Comparison of ENCODE assay signal across 9 mouse cellular contexts in the genomic region with DNA sequence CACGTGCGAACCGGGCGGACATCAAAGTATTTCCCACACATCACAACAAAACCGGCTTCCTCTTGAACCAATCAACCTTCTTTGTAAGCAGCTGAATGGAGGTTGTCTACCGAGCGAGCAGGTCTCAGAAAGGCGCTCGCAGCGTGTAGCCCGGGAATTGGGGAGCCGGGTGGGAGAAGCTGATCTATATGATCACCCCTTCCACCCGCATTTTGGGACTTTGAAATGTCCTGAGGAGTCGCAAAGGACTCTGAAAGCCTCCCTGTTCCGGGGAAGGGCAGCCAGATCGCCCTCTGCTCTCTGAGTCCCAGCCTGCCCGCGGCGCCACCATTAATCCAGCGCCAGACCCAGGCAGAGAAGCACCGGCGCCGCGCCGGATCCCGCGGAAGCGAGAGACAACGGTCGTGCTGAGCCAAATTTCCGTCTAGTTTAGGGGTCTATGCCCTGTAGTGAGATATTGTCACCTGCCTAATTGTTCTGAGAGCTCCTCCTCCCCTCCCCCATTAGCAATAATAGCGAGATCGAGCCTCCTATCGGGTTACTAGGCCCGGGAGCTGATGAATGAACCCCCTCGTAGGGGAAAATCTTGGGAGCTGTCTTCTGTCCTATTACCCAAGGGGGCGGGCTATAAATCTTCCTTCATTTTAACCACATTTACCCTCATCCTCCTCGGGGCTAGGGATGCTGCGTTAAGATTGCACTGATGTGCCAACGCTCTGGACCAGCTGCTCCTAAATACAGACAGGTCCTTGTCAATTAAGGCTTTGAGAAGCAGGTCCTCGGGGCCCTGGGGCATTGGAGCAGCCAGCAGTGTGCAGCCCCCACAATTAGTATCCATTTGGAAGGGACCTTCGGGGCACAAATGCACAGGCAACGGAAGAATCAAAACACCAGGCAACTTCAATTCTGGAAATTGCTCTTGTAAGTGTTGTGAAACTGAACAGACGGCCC. TPM values are rescaled to one million over a fixed set of nuclear protein-coding genes. Genes with fewer than 3 reads are reported as not detected.
DNase-seq lines count a peak whose midpoint lies in the region; ATAC-seq and TF ChIP-seq lines count a peak whose summit lies in the region.
"Had no signal": no experiment of that assay in that cellular context is flagged by ENCODE, and none has a peak within 500 bp of the region (broad histone marks: within the 10 kb centered on the region; RNA-seq: fewer than 3 reads in every experiment).

No protein-coding gene starts in this region.

- WGBS in forebrain, embryonic 12.5 days, result 1% methylated on average over 44 of the region's 44 CpGs
- 2% methylated on average over 44 of the region's 44 CpGs for WGBS in kidney, postnatal 0 days
- WGBS in neural tube, embryonic 14.5 days, result under 1% methylated on average over 44 of the region's 44 CpGs

- H3K4me1 ChIP-seq in megakaryocyte, embryonic 14.5 days, result peaks cover 11% of the 10 kb centered on the region
- H3K4me1 ChIP-seq in forebrain, embryonic 12.5 days, result peaks cover 24% of the 10 kb centered on the region
- peaks cover 4% of the 10 kb centered on the region; the same call in 1 of the 2 replicates for H3K4me1 ChIP-seq in kidney, postnatal 0 days (replicated peaks; ENCODE audit: insufficient read depth, low read length)
- peaks cover 5% of the 10 kb centered on the region for H3K4me1 ChIP-seq in neural tube, embryonic 14.5 days (ENCODE audit: control insufficient read depth, insufficient read depth, low read length)

- no peaks in the 10 kb centered on the region for H3K36me3 ChIP-seq in megakaryocyte, embryonic 14.5 days (replicated peaks; ENCODE audit: low read length)
- H3K36me3 ChIP-seq in forebrain, embryonic 12.5 days (replicated peaks), result no peaks in the 10 kb centered on the region
- H3K36me3 ChIP-seq in kidney, postnatal 0 days (ENCODE audit: insufficient read depth, low read length), result no peaks in the 10 kb centered on the region
- H3K36me3 ChIP-seq in neural tube, embryonic 14.5 days (ENCODE audit: control insufficient read depth, insufficient read depth, low read length), result no peaks in the 10 kb centered on the region

- H3K9me3 ChIP-seq in megakaryocyte, embryonic 14.5 days, result peaks cover 33% of the 10 kb centered on the region
- 0 out of 2 replicates have a peak, but pooled peaks cover 10% of the 10 kb centered on the region for H3K9me3 ChIP-seq in forebrain, embryonic 12.5 days
- H3K9me3 ChIP-seq in kidney, postnatal 0 days (replicated peaks; ENCODE audit: low read length), result peaks cover 12% of the 10 kb centered on the region
- no peaks in the 10 kb centered on the region for H3K9me3 ChIP-seq in neural tube, embryonic 14.5 days (ENCODE audit: control insufficient read depth, low read length)

- H3K27me3 ChIP-seq in megakaryocyte, embryonic 14.5 days (replicated peaks), result peaks cover 95% of the 10 kb centered on the region
- peaks cover 93% of the 10 kb centered on the region for H3K27me3 ChIP-seq in forebrain, embryonic 12.5 days
- H3K27me3 ChIP-seq in kidney, postnatal 0 days (ENCODE audit: insufficient read depth, low read length), result peaks cover 96% of the 10 kb centered on the region
- peaks cover 84% of the 10 kb centered on the region for H3K27me3 ChIP-seq in neural tube, embryonic 14.5 days (ENCODE audit: control insufficient read depth, insufficient read depth, low read length)

- TF ChIP-seq CTCF in kidney, postnatal 0 days (IDR thresholded peaks at IDR 0.05; ENCODE audit: low read depth), result no peak

- peak overlapping the region; percentile 82 for H3K4me3 ChIP-seq in megakaryocyte, embryonic 14.5 days (replicated peaks)
- peak overlapping the region; percentile 32 for H3K4me3 ChIP-seq in forebrain, embryonic 12.5 days (replicated peaks)
- H3K4me3 ChIP-seq in kidney, postnatal 0 days (replicated peaks; ENCODE audit: low read depth, low read length), result peak overlapping the region; percentile 28
- H3K4me3 ChIP-seq in neural tube, embryonic 14.5 days (ENCODE audit: low read depth, low read length), result no peak overlapping the region

- no peak for ATAC-seq in megakaryocyte, adult 5-6 weeks (ENCODE audit: poor library complexity, severe bottlenecking)
- ATAC-seq in forebrain, embryonic 12.5 days (ENCODE audit: low FRiP score), result peak; percentile 69; the same call in 1 of the 2 replicates
- ATAC-seq in kidney, postnatal 0 days (replicated peaks; ENCODE audit: low FRiP score, low read depth), result no peak
- peak; percentile 65; the same call in 1 of the 2 replicates for ATAC-seq in neural tube, embryonic 14.5 days (ENCODE audit: low read depth)
- ATAC-seq: Patski had no signal

- peak overlapping the region; percentile 58 for H3K4me2 ChIP-seq in forebrain, embryonic 12.5 days
- peak overlapping the region; percentile 41 for H3K4me2 ChIP-seq in kidney, postnatal 0 days (ENCODE audit: low read length)
- H3K4me2 ChIP-seq in neural tube, embryonic 14.5 days (ENCODE audit: low read depth, low read length), result peak overlapping the region; percentile 27

- 0 out of 2 replicates have a peak overlapping the region, but pooled peaks have one; percentile 33 for H3K9ac ChIP-seq in forebrain, embryonic 12.5 days
- H3K9ac ChIP-seq in kidney, postnatal 0 days (ENCODE audit: low read depth, low read length), result no peak overlapping the region
- H3K9ac ChIP-seq in neural tube, embryonic 14.5 days (replicated peaks; ENCODE audit: low read depth, low read length), result no peak overlapping the region

- DNase-seq in kidney, postnatal 0 days (ENCODE audit: low spot score), result no peak
- DNase-seq in layer of hippocampus, adult 8-10 months (ENCODE audit: low spot score in 2 of 2), result no peak
- DNase-seq in gastrocnemius, postnatal 25 days, result no peak
- DNase-seq in frontal cortex, postnatal 25 days (ENCODE audit: low spot score in 2 of 2), result no peak

- peak overlapping the region; percentile 25; the same call in 1 of the 2 replicates for H3K27ac ChIP-seq in forebrain, embryonic 12.5 days
- H3K27ac ChIP-seq in kidney, postnatal 0 days, result no peak overlapping the region
- no peak overlapping the region for H3K27ac ChIP-seq in neural tube, embryonic 14.5 days (ENCODE audit: low read depth, low read length)

RNA-seq across cellular contexts. Expression of gene Tmem33, which starts 37.6 kb away (rescaled TPM):
- polyA plus RNA-seq in megakaryocyte, embryonic 14.5 days (2012; ENCODE audit: insufficient read depth, low replicate concordance), result 70.2 and 120 TPM in 2 replicates
- total RNA-seq in megakaryocyte, adult 5-6 weeks (2015), result 99.7 and 105 TPM in 2 replicates
- total RNA-seq in megakaryocyte, adult 5-6 weeks (2017), result 38.6 and 47.3 TPM in 2 replicates
- 107 and 113 TPM in 2 replicates for polyA plus RNA-seq in forebrain, embryonic 12.5 days (2016; fragmentation: Nextera tagmentation; extraction: Ambion mirVana)
- 120 and 121 TPM in 2 replicates for polyA plus RNA-seq in kidney, postnatal 0 days (2015; fragmentation: Nextera tagmentation; extraction: Ambion mirVana)
- polyA plus RNA-seq in neural tube, embryonic 14.5 days (2014; fragmentation: Nextera tagmentation; extraction: Ambion mirVana), result 66.0 and 76.9 TPM in 2 replicates
- 100 to 1,000 TPM in 1 of 4 experiments, 10 to 100 TPM in 3; 71.7 to 101 (median 88.0) TPM for total RNA-seq in layer of hippocampus, adult 8-10 months (2022)
- total RNA-seq in gastrocnemius, postnatal 25 days (2021), result 10 to 100 TPM; 23.0 to 30.3 TPM

Comparison
In these comparisons a context has a peak if more than half of its experiments do, and no peak if none do; other contexts are left out.
1. ATAC-seq: peak in forebrain, embryonic 12.5 days (single experiment) and neural tube, embryonic 14.5 days (single experiment); none in megakaryocyte, adult 5-6 weeks (single experiment) and kidney, postnatal 0 days (single experiment).
2. Peak in every context shown above with its lines, with median percentiles within 50 percentile points of each other: H3K4me2 ChIP-seq.